Mouse (Mus musculus) lung, postnatal 0 days (tissue): ENCODE data around the gene Sirt2. TPM values are rescaled to one million over a fixed set of nuclear protein-coding genes. Genes with fewer than 3 reads are reported as not detected.

Source experiments
- ATAC-seq: fragments of 200-750 bp; cut with Nextera tagmentation; 2 replicates; pipeline ENCODE4 v1.8.0; 2017; ENCODE audit warnings: moderate library complexity
- DNase-seq: peaks from one replicate; pipeline ENCODE4 v3.0.0-alpha.2; 2016; ENCODE audit warnings: low spot score
- H3K27ac ChIP-seq: fragments of 300-500 bp; sonication (generic); 2 replicates; pipeline ENCODE4 v1.5.1; 2014; ENCODE audit warnings: antibody characterized with exemption, mild to moderate bottlenecking, low read length, mixed read lengths
- H3K27me3 ChIP-seq: fragments of 300-500 bp; sonication (generic); replicated peaks from 2 replicates; pipeline ENCODE4 v1.6.1; 2014; ENCODE audit warnings: low read length, mixed read lengths; ENCODE audit not compliant: insufficient read depth
- H3K36me3 ChIP-seq: fragments of 300-500 bp; sonication (generic); 2 replicates; pipeline ENCODE4 v1.6.1; 2014; ENCODE audit warnings: low read length, mixed read lengths; ENCODE audit not compliant: insufficient read depth
- H3K4me1 ChIP-seq: fragments of 300-500 bp; sonication (generic); 2 replicates; pipeline ENCODE4 v1.6.1; 2014; ENCODE audit warnings: antibody characterized with exemption, low read depth, low read length, mixed read lengths; ENCODE audit not compliant: insufficient read depth
- H3K4me2 ChIP-seq: fragments of 300-500 bp; sonication (generic); replicated peaks from 2 replicates; pipeline ENCODE4 v1.6.1; 2014; ENCODE audit warnings: low read depth, mild to moderate bottlenecking, low read length, moderate library complexity, mixed read lengths
- H3K4me3 ChIP-seq: fragments of 300-500 bp; sonication (generic); 2 replicates; pipeline ENCODE4 v1.5.1; 2014; ENCODE audit warnings: low read depth, low read length
- H3K9ac ChIP-seq: fragments of 300-500 bp; sonication (generic); replicated peaks from 2 replicates; pipeline ENCODE4 v1.6.1; 2014; ENCODE audit warnings: low read depth, mild to moderate bottlenecking
- H3K9me3 ChIP-seq: fragments of 300-500 bp; sonication (generic); 2 replicates; pipeline ENCODE4 v1.6.1; 2016; ENCODE audit warnings: low read length, mixed read lengths
- CTCF ChIP-seq: IDR thresholded peaks from 2 replicates; pipeline ENCODE4 v1.5.1; 2016; ENCODE audit warnings: antibody characterized with exemption, mild to moderate bottlenecking
- EP300 ChIP-seq: IDR thresholded peaks from 2 replicates; pipeline ENCODE4 v1.6.1; 2016; ENCODE audit warnings: antibody characterized with exemption, mild to moderate bottlenecking, control low read depth
- WGBS: fragments of 180-500 bp; shearing (Covaris S2); extraction: QIAGEN DNeasy Blood & Tissue Kit; methylation state at CpG from one replicate; pipeline ENCODE4 v1.1.7; 2014; 5-methylcytosine and 5-hydroxymethylcytosine counted together
- polyA plus RNA-seq: library from polyadenylated mRNA; unstranded; fragments of >200 nt; fragmentation: Nextera tagmentation; extraction: Ambion mirVana; gene quantifications from 2 replicates; pipeline ENCODE4 v1.2.1, GENCODE M21; 2015

Gene Sirt2
- polyA plus RNA-seq, 1 experiment from 2014 or later: 55.4 TPM

DNA sequence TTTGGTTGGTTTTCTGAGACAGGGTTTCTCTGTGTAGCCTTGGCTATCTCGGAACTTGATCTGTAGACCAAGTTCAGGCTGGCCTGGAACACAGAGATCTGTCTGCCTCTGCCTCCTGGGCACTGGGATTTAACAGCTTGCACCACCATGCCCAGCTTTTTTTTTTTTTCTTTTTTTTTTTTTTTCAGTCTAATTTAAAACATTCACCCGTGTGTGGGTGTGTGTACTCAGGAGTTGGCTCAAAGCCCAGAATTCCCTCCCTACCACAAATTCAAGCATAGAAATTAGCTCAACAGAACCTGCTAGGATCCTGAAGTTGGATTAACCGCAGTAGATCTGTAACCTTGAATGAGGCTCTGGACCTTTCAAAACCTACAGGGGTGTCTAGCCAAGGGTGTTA is 60.8 kb downstream of the Sirt2 start:
- H3K4me1 ChIP-seq: peaks cover 5% of the 10 kb centered on the region
- no peaks in the 10 kb centered on the region for H3K9me3 ChIP-seq
- DNase-seq (peak; percentile 59), ATAC-seq (no peak)
- no peak overlapping the region for H3K4me3 ChIP-seq
- WGBS: 43% methylated on average over 3 of the region's 3 CpGs
- no peaks in the 10 kb centered on the region for H3K27me3 ChIP-seq
- peaks cover 20% of the 10 kb centered on the region; the same call in 1 of the 2 replicates for H3K36me3 ChIP-seq
- no peak for TF ChIP-seq CTCF
- TF ChIP-seq EP300: no peak
- H3K9ac ChIP-seq: no peak overlapping the region
- H3K4me2 ChIP-seq: no peak overlapping the region
- no peak overlapping the region for H3K27ac ChIP-seq

DNA sequence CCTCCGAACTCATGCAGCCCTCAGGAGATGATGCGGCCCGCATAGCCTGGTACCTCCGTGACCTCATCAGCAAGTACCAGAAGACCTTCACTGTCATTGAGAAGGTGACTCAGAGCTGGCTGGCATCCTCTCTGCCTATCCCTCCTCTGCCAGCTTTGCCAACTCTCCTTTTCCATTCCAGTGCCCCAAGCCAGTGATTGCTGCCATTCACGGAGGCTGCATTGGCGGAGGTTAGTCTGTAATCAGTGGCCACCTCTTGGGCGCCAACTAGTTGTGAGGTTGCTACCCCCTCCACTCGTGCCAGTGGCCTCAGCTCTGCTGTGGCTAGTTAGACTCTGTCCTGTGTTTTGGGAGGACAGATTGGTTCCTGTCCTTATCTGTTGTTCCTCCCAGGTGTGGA is 63.3 kb downstream of the Sirt2 start:
- Histone ChIP-seq H3K27me3 (no peaks in the 10 kb centered on the region), H3K27ac (no peak overlapping the region), H3K9ac (no peak overlapping the region), H3K9me3 (no peaks in the 10 kb centered on the region), H3K4me2 (no peak overlapping the region), H3K4me1 (peaks cover 2% of the 10 kb centered on the region; the same call in 1 of the 2 replicates), H3K4me3 (no peak overlapping the region), H3K36me3 (peaks cover 17% of the 10 kb centered on the region; the same call in 1 of the 2 replicates)
- ATAC-seq (no peak), DNase-seq (no peak)
- 96% methylated on average over 8 of the region's 8 CpGs for WGBS
- TF ChIP-seq EP300: no peak
- no peak for TF ChIP-seq CTCF

DNA sequence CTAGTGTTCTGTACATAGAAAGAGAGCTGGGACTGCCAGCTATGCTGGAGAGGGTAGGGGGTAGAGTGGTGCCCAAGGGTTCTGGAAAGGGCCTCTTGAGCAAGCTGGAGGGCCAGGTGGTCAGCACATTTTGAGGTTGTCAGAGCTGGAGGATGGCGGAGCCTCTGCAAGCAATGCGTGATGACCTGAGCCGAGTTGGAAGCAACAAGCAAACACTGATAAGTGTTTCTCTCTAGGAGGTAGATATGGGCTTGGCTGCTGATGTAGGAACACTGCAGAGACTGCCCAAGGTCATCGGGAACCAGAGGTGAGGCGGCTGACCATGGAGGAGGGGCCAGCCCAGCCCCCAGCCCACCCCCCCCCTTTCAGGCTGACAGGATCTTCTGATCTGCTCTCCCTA is 64.4 kb downstream of the Sirt2 start:
- no peak overlapping the region for H3K4me3 ChIP-seq
- H3K27ac ChIP-seq: no peak overlapping the region
- WGBS: 58% methylated on average over 5 of the region's 5 CpGs
- H3K9me3 ChIP-seq: no peaks in the 10 kb centered on the region
- H3K9ac ChIP-seq: no peak overlapping the region
- peaks cover under 1% of the 10 kb centered on the region; the same call in 1 of the 2 replicates for H3K4me1 ChIP-seq
- ATAC-seq: peak; percentile 13; the same call in 1 of the 2 replicates
- H3K27me3 ChIP-seq: no peaks in the 10 kb centered on the region
- no peak overlapping the region for H3K4me2 ChIP-seq
- DNase-seq: no peak
- TF ChIP-seq CTCF (no peak), EP300 (no peak)
- H3K36me3 ChIP-seq: peaks cover 17% of the 10 kb centered on the region; the same call in 1 of the 2 replicates

DNA sequence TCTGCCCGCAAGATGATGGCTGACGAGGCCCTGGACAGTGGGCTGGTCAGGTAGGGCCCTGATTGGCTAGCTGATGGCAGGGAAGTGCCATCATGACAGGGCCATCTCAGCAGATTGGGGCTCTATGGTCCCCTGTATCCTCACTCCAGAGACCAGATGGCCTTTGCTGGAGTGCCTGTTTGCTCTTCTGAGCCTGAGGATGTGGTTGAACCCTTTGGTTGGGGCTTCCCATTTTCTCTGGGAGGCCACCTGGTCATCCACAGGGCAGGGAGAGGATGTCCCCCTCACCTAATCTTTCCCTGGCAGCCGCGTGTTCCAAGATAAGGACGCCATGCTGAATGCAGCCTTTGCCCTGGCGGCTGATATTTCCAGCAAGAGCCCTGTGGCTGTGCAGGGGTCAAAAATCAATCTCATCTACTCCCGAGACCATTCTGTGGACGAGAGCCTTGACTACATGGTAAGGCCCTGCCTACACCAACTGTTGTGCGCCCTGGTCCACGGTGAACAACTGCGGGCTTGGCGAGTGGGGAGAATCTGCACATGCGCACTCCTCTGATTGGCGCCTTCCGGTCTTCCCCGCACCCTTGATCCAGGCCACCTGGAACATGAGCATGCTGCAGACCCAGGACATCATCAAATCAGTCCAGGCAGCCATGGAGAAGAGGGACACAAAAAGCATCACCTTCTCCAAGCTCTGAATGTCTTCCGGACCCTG is 65.0 kb downstream of the Sirt2 start:
- no peaks in the 10 kb centered on the region for H3K4me1 ChIP-seq
- DNase-seq (no peak), ATAC-seq (no peak)
- peaks cover 17% of the 10 kb centered on the region; the same call in 1 of the 2 replicates for H3K36me3 ChIP-seq
- no peak overlapping the region for H3K27ac ChIP-seq
- H3K4me3 ChIP-seq: no peak overlapping the region
- no peak overlapping the region for H3K9ac ChIP-seq
- H3K27me3 ChIP-seq: no peaks in the 10 kb centered on the region
- WGBS: 85% methylated on average over 17 of the region's 17 CpGs
- no peaks in the 10 kb centered on the region for H3K9me3 ChIP-seq
- no peak for TF ChIP-seq CTCF
- no peak for TF ChIP-seq EP300
- no peak overlapping the region for H3K4me2 ChIP-seq

DNA sequence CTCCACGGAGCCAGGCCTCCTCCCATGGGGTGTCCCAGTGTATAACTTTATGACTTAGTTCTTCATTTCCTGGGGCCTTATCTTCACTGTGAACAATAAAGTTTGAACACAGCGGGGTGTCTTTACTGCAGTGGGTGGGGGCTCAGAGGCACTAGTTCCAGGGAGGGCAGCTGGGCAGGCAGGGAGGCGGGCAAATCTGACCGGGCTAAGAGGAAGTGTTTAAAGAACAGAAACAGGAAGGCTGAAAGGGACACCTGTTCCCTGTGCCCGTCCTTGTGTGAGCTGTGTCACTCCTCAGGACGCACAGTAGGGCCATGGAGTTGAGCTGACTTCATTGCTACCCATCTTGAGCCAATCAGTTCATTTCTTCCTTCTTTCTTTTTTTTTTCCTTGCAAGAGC is 65.6 kb downstream of the Sirt2 start:
- WGBS: 45% methylated on average over 6 of the region's 6 CpGs
- TF ChIP-seq EP300 (no peak), CTCF (no peak)
- 0 out of 2 replicates have a peak, but pooled peaks have one; percentile 5 for ATAC-seq
- no peak for DNase-seq
- no peaks in the 10 kb centered on the region for H3K27me3 ChIP-seq
- no peak overlapping the region for H3K27ac ChIP-seq
- no peaks in the 10 kb centered on the region for H3K9me3 ChIP-seq
- no peak overlapping the region for H3K4me2 ChIP-seq
- no peak overlapping the region for H3K4me3 ChIP-seq
- H3K36me3 ChIP-seq: peaks cover 17% of the 10 kb centered on the region; the same call in 1 of the 2 replicates
- no peaks in the 10 kb centered on the region for H3K4me1 ChIP-seq
- H3K9ac ChIP-seq: no peak overlapping the region

DNA sequence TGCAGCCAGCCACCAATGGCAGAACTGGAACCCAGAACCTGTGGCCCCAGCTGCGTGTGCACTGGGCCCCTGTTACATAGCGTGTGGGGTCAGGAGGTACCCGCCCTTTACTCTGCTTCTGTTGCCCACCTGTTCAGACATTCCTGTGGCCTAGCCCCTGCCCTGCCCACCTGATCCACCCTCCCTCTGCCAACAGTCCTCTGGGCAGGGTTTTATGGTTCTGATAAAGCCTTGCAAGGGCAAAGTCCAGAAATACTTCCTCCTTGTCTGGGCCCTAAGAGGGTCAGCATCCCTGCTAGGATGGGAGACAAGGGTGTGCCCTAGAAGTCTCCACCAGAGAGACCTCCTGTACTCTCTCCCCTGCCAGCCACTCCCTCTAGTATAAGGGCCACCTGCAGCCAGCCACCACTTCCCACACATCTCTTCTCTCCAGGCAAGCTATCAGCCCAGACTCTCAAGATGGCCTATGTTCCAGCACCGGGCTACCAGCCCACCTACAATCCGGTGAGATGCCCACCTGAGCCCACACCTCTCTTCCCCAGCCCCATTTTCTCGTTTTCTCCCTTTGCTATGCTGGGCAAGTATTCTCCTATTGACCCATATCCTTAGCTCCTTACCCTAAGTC is 67.3 kb downstream of the Sirt2 start, which contains the start of gene Lgals4:
Lgals4 (plus strand) TSS at position 132 of the 625 bp plus-strand sequence.
- Histone ChIP-seq H3K9ac (no peak within 1 kb of the TSS), H3K9me3 (no peaks in the 10 kb centered on the region), H3K27ac (no peak within 1 kb of the TSS), H3K4me1 (no peaks in the 10 kb centered on the region), H3K4me3 (no peak within 1 kb of the TSS), H3K4me2 (no peak within 1 kb of the TSS), H3K27me3 (no peaks in the 10 kb centered on the region), H3K36me3 (peaks cover 17% of the 10 kb centered on the region; the same call in 1 of the 2 replicates)
- TF ChIP-seq CTCF (no peak), EP300 (no peak)
- no peak for DNase-seq
- WGBS: 82% methylated on average over 6 of the region's 6 CpGs
- no peak for ATAC-seq
